Mouse (Mus musculus): Measurements from ENCODE around the gene Sgtb. TPM values are rescaled to one million over a fixed set of nuclear protein-coding genes. Genes with fewer than 3 reads are reported as not detected.

Gene Sgtb
- 100 to 1,000 TPM; 101 to 102 TPM for total RNA-seq (2021)
- long read RNA-seq, experiment 1, transcript Sgtb-201 (11 exons, 3,048 nt) = major isoform, 53 of 101 reads
- long read RNA-seq, experiment 1, partial matches to known transcripts = 43 of 101 reads
- long read RNA-seq, experiment 1, other reads (novel, unspliced or antisense) = 5 of 101 reads
- long read RNA-seq, experiment 2, transcript Sgtb-201 (11 exons, 3,048 nt) = major isoform, 62 of 85 reads
- long read RNA-seq, experiment 2, partial matches to known transcripts = 15 of 85 reads
- long read RNA-seq, experiment 2, other reads (novel, unspliced or antisense) = 8 of 85 reads

- intact Hi-C loops (cut with DNase I) = no loop called here
- peak; percentile 79 to 87 for DNase-seq (ENCODE audit: low spot score in 2 of 2)
Measured at GRCm38 (mm10) chr13:104109288-104109815, at the start of gene Sgtb, which contains the start of gene Nln. TSS of gene Sgtb (plus strand) at chr13:104109741. TSS of gene Nln (minus strand) at chr13:104109614.

DNA sequence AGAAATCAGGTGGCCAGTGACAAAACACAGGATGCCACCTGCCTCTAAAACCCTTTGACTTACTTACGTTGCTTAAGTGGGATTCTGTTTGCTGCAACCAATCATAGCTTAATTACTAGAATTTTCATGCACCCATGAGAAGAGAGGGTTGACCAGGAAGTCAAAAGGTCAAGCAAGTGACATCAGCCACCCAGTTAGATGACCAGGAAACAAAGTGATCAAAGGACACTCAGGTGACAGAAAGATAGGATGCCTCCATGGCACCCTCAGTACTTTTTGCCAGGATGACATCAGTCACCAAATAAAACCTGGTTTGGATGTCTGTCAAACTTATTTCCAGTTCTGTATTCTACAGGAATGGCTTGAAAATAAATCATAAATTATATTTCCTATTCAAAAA is 49.3 kb upstream of the Sgtb start:
- DNase-seq (ENCODE audit: low spot score in 2 of 2) = no peak
- intact Hi-C loops (cut with DNase I) = no loop called here

GRCm38 (mm10) chr13:104061975-104062750 is 47.4 kb upstream of the Sgtb start:
- no peak for DNase-seq (ENCODE audit: low spot score in 2 of 2)
- intact Hi-C loops (cut with DNase I) = no loop called here

DNA sequence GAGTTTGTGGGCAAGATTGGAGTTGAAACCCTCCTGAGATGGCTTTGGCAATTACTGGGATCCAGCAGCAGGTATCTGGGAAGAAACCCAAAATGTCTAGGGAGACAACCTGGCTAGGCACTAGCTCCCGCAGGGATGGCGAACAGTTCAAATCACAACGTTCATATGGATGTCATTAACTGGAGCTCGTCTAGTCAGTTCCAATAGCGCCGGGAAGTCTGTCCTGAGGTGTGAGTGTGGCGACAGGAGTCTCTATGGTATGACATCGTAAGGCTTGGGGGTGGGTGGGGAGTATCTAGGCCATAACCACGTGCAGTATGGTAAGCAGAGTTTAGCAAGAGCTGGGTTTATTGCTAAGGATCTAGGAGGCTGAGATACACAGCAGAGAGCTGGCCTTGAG is 46.5 kb upstream of the Sgtb start:
- intact Hi-C loops (cut with DNase I) = no loop called here
- DNase-seq (ENCODE audit: low spot score in 2 of 2) = no peak

GRCm38 (mm10) chr13:104065649-104066347 is 43.7 kb upstream of the Sgtb start:
- DNase-seq (ENCODE audit: low spot score in 2 of 2) = no peak
- intact Hi-C loops (cut with DNase I) = no loop called here

DNA sequence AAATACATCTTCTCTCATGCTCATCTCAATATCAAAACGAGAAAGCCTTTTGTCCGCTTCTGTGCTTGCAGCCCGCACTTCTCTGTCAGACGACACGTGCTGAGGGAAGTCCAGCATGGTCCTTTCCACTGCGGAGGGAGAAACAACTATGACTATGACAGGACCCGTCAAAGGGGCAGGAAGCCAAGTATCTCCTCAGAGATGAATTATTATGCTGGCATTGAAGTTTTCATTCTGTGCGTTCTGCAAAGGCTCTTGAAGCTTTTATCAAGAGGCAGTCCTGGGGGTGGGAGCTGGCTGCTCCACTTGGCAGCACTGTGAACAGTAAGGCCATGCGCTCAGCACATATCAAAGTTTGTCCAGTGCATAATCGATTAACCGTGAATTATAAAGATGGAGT is 40.3 kb upstream of the Sgtb start:
- intact Hi-C loops (cut with DNase I) = no loop called here
- no peak for DNase-seq (ENCODE audit: low spot score in 2 of 2)

GRCm38 (mm10) chr13:104070703-104071102 is 38.8 kb upstream of the Sgtb start:
- intact Hi-C loops (cut with DNase I) = no loop called here
- no peak for DNase-seq (ENCODE audit: low spot score in 2 of 2)

DNA sequence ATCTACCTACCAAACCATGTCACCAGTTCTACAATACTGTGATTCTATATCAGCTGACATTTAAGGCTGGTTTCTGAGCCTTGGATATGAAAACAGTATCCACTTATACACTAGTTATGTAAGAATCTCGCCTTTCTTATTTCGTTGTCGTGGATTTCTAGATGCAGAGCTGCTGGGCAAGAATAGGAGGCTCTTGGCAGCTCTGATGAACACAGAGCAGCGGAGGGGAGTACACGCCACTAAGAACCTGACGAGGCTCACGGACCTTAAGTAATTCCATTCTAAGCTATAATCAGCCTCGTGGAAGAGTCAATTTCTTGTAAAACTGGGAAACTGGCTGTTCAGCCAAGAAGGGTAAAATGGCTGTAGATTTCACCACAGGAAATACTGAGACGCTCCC is 37.2 kb upstream of the Sgtb start:
- intact Hi-C loops (cut with DNase I) = no loop called here
- DNase-seq (ENCODE audit: low spot score in 2 of 2) = peak; percentile 27 to 61

DNA sequence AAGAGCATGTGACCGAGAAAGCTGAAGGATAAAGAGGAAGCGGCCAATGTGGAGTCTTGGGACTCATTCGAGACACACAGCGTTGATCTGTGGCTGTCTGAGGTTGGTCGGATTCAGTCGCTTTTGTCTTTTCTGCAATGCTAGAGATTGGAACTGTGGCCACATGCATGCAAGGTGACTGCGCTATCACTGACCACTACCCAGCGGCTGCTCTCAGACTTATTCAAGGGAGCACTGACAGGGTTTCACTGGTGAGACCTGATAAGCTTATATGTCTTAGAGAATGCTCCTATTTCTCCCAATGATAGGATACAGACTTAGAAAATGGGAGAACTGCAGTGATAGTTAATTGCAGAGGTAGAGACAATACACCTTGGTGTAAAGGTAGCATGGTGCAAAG is 35.3 kb upstream of the Sgtb start:
- no peak for DNase-seq (ENCODE audit: low spot score in 2 of 2)
- intact Hi-C loops (cut with DNase I) = no loop called here

GRCm38 (mm10) chr13:104074731-104075130 is 34.8 kb upstream of the Sgtb start:
- no peak for DNase-seq (ENCODE audit: low spot score in 2 of 2)
- intact Hi-C loops (cut with DNase I) = no loop called here

GRCm38 (mm10) chr13:104076993-104077392 is 32.5 kb upstream of the Sgtb start:
- intact Hi-C loops (cut with DNase I) = no loop called here
- DNase-seq (ENCODE audit: low spot score in 2 of 2) = no peak

- DNase-seq (ENCODE audit: low spot score in 2 of 2) = no peak
- intact Hi-C loops (cut with DNase I) = no loop called here
Measured at GRCm38 (mm10) chr13:104082504-104082903, 27.0 kb upstream of the Sgtb start.

DNA sequence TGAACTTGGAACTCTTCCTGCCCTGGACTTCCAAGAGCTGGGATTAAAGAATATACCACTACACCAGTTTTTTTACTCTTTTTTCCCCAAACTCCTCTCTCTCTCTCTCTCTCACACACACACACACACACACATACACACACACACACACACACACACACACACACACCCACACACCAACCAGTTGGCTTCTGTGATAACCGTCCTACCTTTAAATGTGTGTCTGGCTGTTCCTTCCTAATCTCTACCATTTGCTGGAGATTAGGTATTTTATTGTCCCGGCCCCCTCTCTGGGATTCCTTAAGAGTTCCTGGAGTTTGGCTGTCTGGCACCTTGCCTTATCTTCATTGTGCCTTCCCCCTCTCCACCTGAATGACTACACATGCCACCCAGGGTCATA is 24.9 kb upstream of the Sgtb start:
- DNase-seq (ENCODE audit: low spot score in 2 of 2) = no peak

GRCm38 (mm10) chr13:104089387-104089786 is 20.2 kb upstream of the Sgtb start:
- intact Hi-C loops (cut with DNase I) = no loop called here
- peak in 1 of 2 experiments; percentile 49 for DNase-seq (ENCODE audit: low spot score in 2 of 2)

More for the DNA sequence above, 24.9 kb upstream of the Sgtb start:
- intact Hi-C loops (cut with DNase I) = no loop called here

GRCm38 (mm10) chr13:104091734-104092133 is 17.8 kb upstream of the Sgtb start:
- no peak for DNase-seq (ENCODE audit: low spot score in 2 of 2)
- intact Hi-C loops (cut with DNase I) = no loop called here

- no peak for DNase-seq (ENCODE audit: low spot score in 2 of 2)
- intact Hi-C loops (cut with DNase I) = no loop called here
Measured at GRCm38 (mm10) chr13:104094531-104095385, 14.8 kb upstream of the Sgtb start.

GRCm38 (mm10) chr13:104095955-104096354 is 13.6 kb upstream of the Sgtb start:
- DNase-seq (ENCODE audit: low spot score in 2 of 2) = no peak
- intact Hi-C loops (cut with DNase I) = no loop called here

- DNase-seq (ENCODE audit: low spot score in 2 of 2) = no peak
- intact Hi-C loops (cut with DNase I) = no loop called here
Measured at GRCm38 (mm10) chr13:104097190-104097589, 12.4 kb upstream of the Sgtb start.

- intact Hi-C loops (cut with DNase I) = no loop called here
- DNase-seq (ENCODE audit: low spot score in 2 of 2) = no peak
Measured at GRCm38 (mm10) chr13:104100416-104100815, 9.1 kb upstream of the Sgtb start.

Measured in left cerebral cortex, postnatal 14 days (tissue).